Comparison of ENCODE assay signal across 8 mouse cellular contexts in the genomic region with DNA sequence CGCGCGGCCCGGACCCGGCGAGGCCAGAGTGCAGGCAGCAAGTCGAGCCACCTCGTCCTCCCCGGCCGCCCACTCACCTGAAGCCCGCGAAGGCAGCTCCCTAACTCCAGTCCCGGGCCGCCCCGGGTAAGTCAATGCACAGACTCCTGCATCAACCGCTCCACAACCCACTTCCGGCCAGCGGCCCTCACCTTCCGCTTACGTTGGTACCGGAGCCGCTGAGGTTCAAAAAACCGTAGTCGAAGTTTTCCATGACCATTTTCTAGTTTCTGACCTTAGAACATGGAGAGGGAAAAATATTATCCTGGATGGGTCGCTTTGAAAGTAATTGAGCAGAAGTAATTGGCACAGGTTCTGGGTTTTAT. TPM values are rescaled to one million over a fixed set of nuclear protein-coding genes. Genes with fewer than 3 reads are reported as not detected.
DNase-seq lines count a peak whose midpoint lies in the region; ATAC-seq and TF ChIP-seq lines count a peak whose summit lies in the region.

Gene Fastkd5, minus strand, starts transcription at position 189 of the 365 bp plus-strand sequence.
Gene Ubox5, minus strand, starts transcription at position 200 of the 365 bp plus-strand sequence.

- peak; percentile 51 for TF ChIP-seq EP300 in liver, embryonic 14.5 days (IDR thresholded peaks at IDR 0.05; ENCODE audit: low read depth)
- no peak for TF ChIP-seq EP300 in stomach, postnatal 0 days (optimal IDR thresholded peaks at IDR 0.05)

- H3K27me3 ChIP-seq in heart, embryonic 14.5 days (ENCODE audit: control insufficient read depth, insufficient read depth, low read length): peaks cover 25% of the 10 kb centered on the region
- H3K27me3 ChIP-seq in liver, embryonic 14.5 days (ENCODE audit: control insufficient read depth, insufficient read depth, low read length): peaks cover 21% of the 10 kb centered on the region
- peaks cover 10% of the 10 kb centered on the region for H3K27me3 ChIP-seq in neural tube, embryonic 11.5 days (ENCODE audit: control insufficient read depth, insufficient read depth, low read length)
- H3K27me3 ChIP-seq in stomach, postnatal 0 days (ENCODE audit: control insufficient read depth, insufficient read depth, low read length): no peaks in the 10 kb centered on the region

- H3K9ac ChIP-seq in heart, embryonic 14.5 days (ENCODE audit: low read length): peak within 1 kb of the TSS; percentile 96
- peak within 1 kb of the TSS; percentile 80 for H3K9ac ChIP-seq in liver, embryonic 14.5 days (replicated peaks)
- H3K9ac ChIP-seq in neural tube, embryonic 11.5 days (ENCODE audit: low read length): peak within 1 kb of the TSS; percentile 92
- peak within 1 kb of the TSS; percentile 82 for H3K9ac ChIP-seq in stomach, postnatal 0 days (ENCODE audit: low read length)

- DNase-seq in CD4-positive, CD25-positive, alpha-beta regulatory T cell, adult 2 months (ENCODE audit: low read depth, low spot score): peak; percentile 89
- peak; percentile 80 for DNase-seq in c-Kit-negative CD71-positive TER-119-positive erythroid progenitor cells, embryonic 14.5 days (ENCODE audit: low read depth, low spot score)
- peak; percentile 58 for DNase-seq in fibroblast of lung, adult 2 months (ENCODE audit: low read depth)
- peak; percentile 94 for DNase-seq in kidney, postnatal 14 days
- peak; percentile 77 to 80 (median 79) for DNase-seq in liver, embryonic 14.5 days (ENCODE audit: low read depth in 3 of 3, low spot score in 3 of 3)
- peak; percentile 87 for DNase-seq in neural tube, embryonic 11.5 days (ENCODE audit: low spot score)
- peak; percentile 88 for DNase-seq in stomach, postnatal 0 days (ENCODE audit: low spot score)

- H3K4me2 ChIP-seq in heart, embryonic 14.5 days (ENCODE audit: low read length): peak within 1 kb of the TSS; percentile 95
- peak within 1 kb of the TSS; percentile 89 for H3K4me2 ChIP-seq in liver, embryonic 14.5 days (ENCODE audit: low read depth)
- H3K4me2 ChIP-seq in neural tube, embryonic 11.5 days (ENCODE audit: low read depth): peak within 1 kb of the TSS; percentile 76
- peak within 1 kb of the TSS; percentile 76 for H3K4me2 ChIP-seq in stomach, postnatal 0 days (replicated peaks; ENCODE audit: low read depth)

- peak within 1 kb of the TSS; percentile 14 to 63; a peak in 3 of 4 replicates for H3K27ac ChIP-seq in heart, embryonic 14.5 days (replicated peaks in 1 of 2; ENCODE audit: control insufficient read depth in 1 of 2, insufficient read depth in 1 of 2, low read depth in 2 of 2, low read length in 2 of 2)
- peak within 1 kb of the TSS; percentile 11 for H3K27ac ChIP-seq in liver, embryonic 14.5 days
- no peak within 1 kb of the TSS for H3K27ac ChIP-seq in neural tube, embryonic 11.5 days (ENCODE audit: low read depth, low read length)
- H3K27ac ChIP-seq in stomach, postnatal 0 days (replicated peaks): peak within 1 kb of the TSS; percentile 78

- peak within 1 kb of the TSS; percentile 93 to 97 for H3K4me3 ChIP-seq in heart, embryonic 14.5 days (ENCODE audit: control insufficient read depth in 1 of 2, insufficient read depth in 1 of 2, low read depth in 1 of 2, low read length in 2 of 2)
- H3K4me3 ChIP-seq in liver, embryonic 14.5 days (ENCODE audit: insufficient read depth in 1 of 2, low read depth in 2 of 2, low read length in 2 of 2): peak within 1 kb of the TSS; percentile 69 to 76
- peak within 1 kb of the TSS; percentile 96 for H3K4me3 ChIP-seq in neural tube, embryonic 11.5 days (ENCODE audit: low read depth, low read length)
- H3K4me3 ChIP-seq in stomach, postnatal 0 days (ENCODE audit: low read depth, low read length): peak within 1 kb of the TSS; percentile 79

- TF ChIP-seq CTCF in liver, embryonic 14.5 days (IDR thresholded peaks at IDR 0.05; ENCODE audit: low read depth): no peak
- TF ChIP-seq CTCF in stomach, postnatal 0 days (IDR thresholded peaks at IDR 0.05; ENCODE audit: low read depth): no peak

- H3K4me1 ChIP-seq in heart, embryonic 14.5 days (ENCODE audit: control insufficient read depth in 2 of 2, insufficient read depth in 2 of 2, low read length in 2 of 2): peaks cover 7 to 15% of the 10 kb centered on the region in 2 experiments
- H3K4me1 ChIP-seq in liver, embryonic 14.5 days (replicated peaks; ENCODE audit: control insufficient read depth in 2 of 2, insufficient read depth in 2 of 2, low read length in 1 of 2): peaks cover 5 to 8% of the 10 kb centered on the region in 2 experiments; a peak in 3 of 4 replicates
- peaks cover 12% of the 10 kb centered on the region; the same call in 1 of the 2 replicates for H3K4me1 ChIP-seq in neural tube, embryonic 11.5 days (ENCODE audit: control insufficient read depth, insufficient read depth, low read length)
- H3K4me1 ChIP-seq in stomach, postnatal 0 days (replicated peaks; ENCODE audit: control insufficient read depth, insufficient read depth): no peaks in the 10 kb centered on the region

- H3K9me3 ChIP-seq in heart, embryonic 14.5 days (ENCODE audit: control insufficient read depth, low read length): no peaks in the 10 kb centered on the region
- H3K9me3 ChIP-seq in liver, embryonic 14.5 days (ENCODE audit: control insufficient read depth, low read length): no peaks in the 10 kb centered on the region
- no peaks in the 10 kb centered on the region for H3K9me3 ChIP-seq in neural tube, embryonic 11.5 days (ENCODE audit: control insufficient read depth, low read length)
- H3K9me3 ChIP-seq in stomach, postnatal 0 days (ENCODE audit: control insufficient read depth, low read length): no peaks in the 10 kb centered on the region

- ATAC-seq in heart, embryonic 14.5 days (ENCODE audit: insufficient number of reproducible peaks, insufficient read depth, low FRiP score, low read depth): peak; percentile 72
- ATAC-seq in liver, embryonic 14.5 days (ENCODE audit: insufficient read depth): peak; percentile 86
- ATAC-seq in neural tube, embryonic 11.5 days (ENCODE audit: insufficient read depth, low FRiP score, low TSS enrichment): peak; percentile 82
- peak; percentile 83 for ATAC-seq in stomach, postnatal 0 days (ENCODE audit: low FRiP score, low TSS enrichment)

- peaks cover 23% of the 10 kb centered on the region for H3K36me3 ChIP-seq in heart, embryonic 14.5 days (ENCODE audit: control insufficient read depth, insufficient read depth, low read length)
- peaks cover 6% of the 10 kb centered on the region for H3K36me3 ChIP-seq in liver, embryonic 14.5 days (replicated peaks; ENCODE audit: control insufficient read depth, insufficient read depth, low read depth)
- H3K36me3 ChIP-seq in neural tube, embryonic 11.5 days (ENCODE audit: control insufficient read depth, insufficient read depth, low read length): 0 out of 2 replicates have a peak, but pooled peaks cover 2% of the 10 kb centered on the region
- H3K36me3 ChIP-seq in stomach, postnatal 0 days (ENCODE audit: control insufficient read depth, insufficient read depth, low read length): no peaks in the 10 kb centered on the region

- under 1% methylated on average over 25 of the region's 25 CpGs for WGBS in heart, embryonic 14.5 days
- WGBS in liver, embryonic 14.5 days (ENCODE audit: insufficient replicate concordance): under 1% methylated on average over 19 of the region's 25 CpGs
- under 1% methylated on average over 25 of the region's 25 CpGs for WGBS in neural tube, embryonic 11.5 days
- WGBS in stomach, postnatal 0 days: under 1% methylated on average over 25 of the region's 25 CpGs

RNA-seq across cellular contexts. Expression of gene Fastkd5, which starts in this region (rescaled TPM):
- 14.9 and 15.1 TPM in 2 replicates for polyA plus RNA-seq in heart, embryonic 14.5 days (2014; fragmentation: Nextera tagmentation; extraction: Ambion mirVana)
- 2.8 and 3.6 TPM in 2 replicates for polyA plus RNA-seq in liver, embryonic 14.5 days (2012; rRNA removed)
- 11.1 and 11.9 TPM in 2 replicates for polyA plus RNA-seq in liver, embryonic 14.5 days (2014; fragmentation: Nextera tagmentation; extraction: Ambion mirVana)
- 20.4 and 21.8 TPM in 2 replicates for polyA plus RNA-seq in neural tube, embryonic 11.5 days (2014; fragmentation: Nextera tagmentation; extraction: Ambion mirVana)
- polyA plus RNA-seq in stomach, postnatal 0 days (2015; fragmentation: Nextera tagmentation; extraction: Ambion mirVana): 6.5 and 6.7 TPM in 2 replicates

RNA-seq across cellular contexts. Expression of gene Ubox5, which starts in this region (rescaled TPM):
- polyA plus RNA-seq in heart, embryonic 14.5 days (2014; fragmentation: Nextera tagmentation; extraction: Ambion mirVana): 6.9 and 7.5 TPM in 2 replicates
- 3.3 and 3.4 TPM in 2 replicates for polyA plus RNA-seq in liver, embryonic 14.5 days (2012; rRNA removed)
- 5.4 and 6.3 TPM in 2 replicates for polyA plus RNA-seq in liver, embryonic 14.5 days (2014; fragmentation: Nextera tagmentation; extraction: Ambion mirVana)
- 19.1 and 21.6 TPM in 2 replicates for polyA plus RNA-seq in neural tube, embryonic 11.5 days (2014; fragmentation: Nextera tagmentation; extraction: Ambion mirVana)
- 3.8 and 4.1 TPM in 2 replicates for polyA plus RNA-seq in stomach, postnatal 0 days (2015; fragmentation: Nextera tagmentation; extraction: Ambion mirVana)
